Mouse (Mus musculus) heart, postnatal 0 days (tissue): ENCODE measurements around the gene D10Wsu102e.

Experiments
- CTCF ChIP-seq: IDR thresholded peaks from 2 replicates; pipeline ENCODE4 v1.5.1; 2016; ENCODE audit warnings: antibody characterized with exemption, control low read depth, low read depth
- EP300 ChIP-seq: IDR thresholded peaks from 2 replicates; pipeline ENCODE4 v1.6.1; 2016; ENCODE audit warnings: antibody characterized with exemption, low read depth

DNA sequence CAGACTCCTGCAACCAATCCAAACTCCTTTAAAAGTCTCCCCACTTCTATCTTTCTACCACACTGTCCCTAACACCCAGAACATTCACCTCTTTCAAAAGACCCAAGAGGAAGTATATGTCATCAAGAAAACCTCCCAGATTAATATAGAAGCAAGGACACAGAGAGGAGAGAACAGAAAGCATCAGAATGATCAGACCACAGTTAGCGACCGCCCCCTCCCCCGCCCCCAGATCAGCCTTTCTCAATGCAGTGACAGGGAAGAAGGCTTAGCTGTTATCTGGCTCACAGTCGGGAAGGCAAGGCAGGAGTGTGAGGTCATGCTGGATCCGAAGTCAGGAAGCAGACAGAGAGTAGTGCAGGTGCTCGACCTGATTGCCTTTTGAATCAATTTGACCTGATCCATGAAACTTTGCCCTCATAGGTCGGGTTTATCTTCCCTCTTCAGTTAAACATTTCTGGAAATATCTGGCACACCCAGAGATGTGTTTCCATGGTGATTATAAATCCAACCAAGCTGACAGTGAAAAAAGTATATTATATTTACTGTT, 37.4 kb upstream of the D10Wsu102e start:
- no peak for TF ChIP-seq CTCF
- no peak for TF ChIP-seq EP300
